Mouse (Mus musculus) cerebellum, adult 11 months (tissue): ENCODE measurements around the gene Gpc6.

Experiments used
- DNase-seq: peaks from one replicate; pipeline ENCODE4 v3.0.0; 2022

Gene Gpc6

DNA sequence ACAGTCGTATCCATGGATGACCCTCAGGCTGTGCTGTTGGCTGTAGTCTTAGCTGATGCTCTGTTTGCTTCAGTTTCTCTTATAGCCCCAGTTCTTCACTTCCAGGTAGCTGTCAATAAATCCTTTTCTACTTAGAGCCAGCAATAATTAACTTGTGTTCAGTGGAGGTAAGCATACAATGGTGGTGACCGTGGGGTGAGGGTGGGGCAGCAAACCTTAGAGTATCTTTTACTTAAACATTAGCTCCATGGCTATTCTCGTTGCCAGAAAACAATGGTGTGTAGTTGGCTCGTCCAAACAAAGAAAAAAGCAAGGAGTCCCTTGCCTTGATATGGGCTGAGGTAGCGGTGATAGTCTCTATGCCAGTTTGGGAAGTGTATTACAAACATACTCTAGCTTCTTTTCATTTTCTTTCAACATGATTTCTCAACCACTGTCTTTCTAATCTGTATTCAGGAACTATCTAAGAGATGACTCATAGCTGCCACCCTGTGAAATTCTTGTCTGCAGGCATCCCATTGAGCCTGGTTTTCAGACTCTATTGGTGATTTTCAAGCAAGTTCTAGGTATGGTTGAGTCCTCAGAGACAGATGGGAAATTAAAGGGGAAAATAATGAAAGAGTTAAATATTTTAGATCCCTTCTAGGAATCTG is 22.9 kb downstream of the Gpc6 start:
- no peak for DNase-seq

DNA sequence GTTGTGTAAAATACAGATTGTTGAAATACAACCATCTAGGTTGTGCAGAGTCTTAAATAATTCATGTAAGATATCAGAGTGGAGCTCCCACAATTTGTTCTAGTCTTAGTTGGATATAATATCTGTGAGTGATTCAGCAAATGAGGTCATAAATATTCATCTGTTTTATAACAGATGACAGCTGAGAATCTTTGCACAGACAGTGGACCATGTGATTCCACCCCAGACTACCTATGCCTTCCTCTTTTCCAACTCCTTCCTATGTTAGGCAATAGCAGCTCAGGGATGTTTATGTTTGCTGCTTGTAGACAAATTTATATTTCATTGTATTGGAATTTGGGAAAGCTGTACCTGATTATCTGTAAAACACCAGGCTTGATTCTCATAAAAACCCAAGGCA is 32.0 kb downstream of the Gpc6 start:
- no peak for DNase-seq

GRCm38 (mm10) chr14:116964837-116965236 is 39.7 kb downstream of the Gpc6 start:
- no peak for DNase-seq

DNA sequence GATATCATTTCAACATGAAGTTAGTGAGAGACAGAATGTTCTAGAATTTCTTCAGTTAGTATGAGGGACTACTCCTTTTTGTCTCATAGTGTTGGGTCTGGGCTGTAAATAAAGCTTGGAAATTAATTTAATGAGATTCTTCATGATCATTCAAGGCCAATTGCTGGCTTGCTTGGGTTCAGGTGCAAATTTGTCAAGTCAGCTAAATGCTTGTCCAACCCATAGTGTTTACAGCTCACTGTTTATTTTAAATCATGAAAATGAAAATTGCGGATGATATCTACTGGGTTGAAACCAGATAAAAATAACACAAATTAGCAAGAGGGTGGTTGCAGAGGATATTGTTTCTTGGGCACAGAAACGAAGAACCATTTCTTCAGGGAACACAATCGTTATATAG is 49.6 kb downstream of the Gpc6 start:
- no peak for DNase-seq

- no peak for DNase-seq
These were observed 50.1 kb downstream of the Gpc6 start for GRCm38 (mm10) chr14:116975224-116975623.

GRCm38 (mm10) chr14:116977259-116977658 is 52.1 kb downstream of the Gpc6 start:
- DNase-seq: no peak

DNA sequence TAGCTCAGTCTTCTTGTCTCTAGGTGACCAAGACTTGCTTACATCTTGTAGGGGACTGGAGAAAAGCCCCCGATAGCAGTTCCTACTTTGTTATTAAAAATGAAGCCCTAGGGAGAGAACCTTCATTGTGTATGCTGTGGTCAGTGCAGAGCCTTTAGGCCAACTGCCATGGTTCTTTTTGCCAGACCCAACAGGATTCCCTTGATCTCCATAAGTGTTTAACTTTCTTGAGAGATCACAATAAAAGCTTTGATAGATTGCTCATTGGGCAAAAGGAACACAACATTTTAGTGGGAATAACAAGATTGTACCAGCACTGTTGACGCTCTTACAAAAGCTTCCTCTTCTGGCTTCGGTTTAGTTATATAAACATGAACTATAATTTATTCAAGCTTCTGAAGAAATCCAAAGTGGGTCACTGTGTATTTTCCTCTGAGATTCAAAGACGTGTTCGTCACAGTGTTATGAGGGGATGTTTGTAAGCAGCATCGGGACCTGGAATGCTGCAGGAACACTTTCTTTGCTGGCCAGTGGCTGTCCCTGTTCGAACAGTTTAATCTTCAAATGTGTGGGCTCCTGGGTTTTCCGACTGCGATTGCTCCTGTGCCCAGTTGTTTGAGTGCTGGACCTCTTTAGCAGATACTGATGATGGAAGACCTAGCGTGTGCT is 54.7 kb downstream of the Gpc6 start:
- DNase-seq: no peak

GRCm38 (mm10) chr14:116981711-116982110 is 56.6 kb downstream of the Gpc6 start:
- no peak for DNase-seq

DNA sequence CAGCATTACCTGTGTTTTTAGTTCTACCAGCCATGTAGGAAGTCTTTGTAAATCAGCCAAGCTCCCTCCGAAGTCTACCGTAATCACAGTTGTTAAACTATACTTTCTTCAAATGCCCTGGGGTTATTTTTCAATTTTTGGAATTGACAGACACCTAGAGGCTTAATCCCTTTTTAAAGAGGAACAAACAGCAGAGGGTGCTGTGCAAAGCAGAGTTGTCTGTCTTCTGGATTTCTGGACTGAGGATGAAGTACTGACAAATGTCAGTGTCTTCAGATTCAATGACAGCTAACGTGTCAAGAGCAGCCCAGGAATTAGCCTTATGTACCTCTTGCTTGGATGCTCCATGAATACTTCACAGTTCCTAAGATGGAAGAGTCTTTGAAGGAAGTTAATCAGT is 62.2 kb downstream of the Gpc6 start:
- DNase-seq: no peak

- DNase-seq: no peak
These were observed 75.3 kb downstream of the Gpc6 start for GRCm38 (mm10) chr14:117000376-117000775.

DNA sequence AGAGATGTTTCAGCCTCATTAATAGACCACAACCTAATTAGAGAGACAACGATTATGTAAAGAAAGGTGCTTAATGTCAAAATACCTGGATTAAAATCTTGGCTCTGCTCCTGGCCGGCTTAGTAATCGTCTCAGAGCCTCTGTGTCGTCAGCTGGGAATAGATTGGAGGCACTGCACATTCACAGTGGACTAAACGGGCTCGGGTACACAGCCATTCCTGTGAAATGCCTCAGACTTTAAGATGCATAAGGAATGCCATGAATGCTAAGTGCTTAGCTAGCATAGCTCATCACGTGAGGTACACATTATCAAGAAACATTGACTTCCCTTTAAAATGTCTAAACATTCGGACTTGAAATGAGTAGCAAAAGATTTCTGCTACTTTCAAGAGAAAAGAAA is 77.2 kb downstream of the Gpc6 start:
- no peak for DNase-seq

DNA sequence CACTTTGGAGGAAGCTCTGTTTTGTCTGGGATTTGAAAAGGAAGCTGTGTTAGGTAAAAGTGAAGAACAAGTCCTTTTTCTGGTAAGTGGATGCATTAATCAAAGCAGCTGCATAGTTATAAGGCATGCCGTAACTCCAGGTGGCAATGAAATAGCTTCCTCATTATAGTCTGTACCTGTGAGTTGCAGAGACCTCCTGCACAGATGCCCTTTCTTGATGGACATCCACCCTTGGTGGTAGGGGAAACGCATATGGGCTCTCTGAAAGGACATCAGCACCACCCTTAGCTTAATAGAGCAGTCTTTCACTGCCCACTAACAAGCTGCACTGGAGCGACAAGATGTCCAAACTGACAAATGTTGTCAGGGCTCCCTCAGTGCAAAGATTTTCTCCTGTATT is 83.7 kb downstream of the Gpc6 start:
- DNase-seq: no peak

GRCm38 (mm10) chr14:117012969-117013368 is 87.9 kb downstream of the Gpc6 start:
- DNase-seq: no peak

- no peak for DNase-seq
These were observed 88.5 kb downstream of the Gpc6 start for GRCm38 (mm10) chr14:117013554-117014117.

GRCm38 (mm10) chr14:117015333-117015922 is 90.3 kb downstream of the Gpc6 start:
- no peak for DNase-seq

DNA sequence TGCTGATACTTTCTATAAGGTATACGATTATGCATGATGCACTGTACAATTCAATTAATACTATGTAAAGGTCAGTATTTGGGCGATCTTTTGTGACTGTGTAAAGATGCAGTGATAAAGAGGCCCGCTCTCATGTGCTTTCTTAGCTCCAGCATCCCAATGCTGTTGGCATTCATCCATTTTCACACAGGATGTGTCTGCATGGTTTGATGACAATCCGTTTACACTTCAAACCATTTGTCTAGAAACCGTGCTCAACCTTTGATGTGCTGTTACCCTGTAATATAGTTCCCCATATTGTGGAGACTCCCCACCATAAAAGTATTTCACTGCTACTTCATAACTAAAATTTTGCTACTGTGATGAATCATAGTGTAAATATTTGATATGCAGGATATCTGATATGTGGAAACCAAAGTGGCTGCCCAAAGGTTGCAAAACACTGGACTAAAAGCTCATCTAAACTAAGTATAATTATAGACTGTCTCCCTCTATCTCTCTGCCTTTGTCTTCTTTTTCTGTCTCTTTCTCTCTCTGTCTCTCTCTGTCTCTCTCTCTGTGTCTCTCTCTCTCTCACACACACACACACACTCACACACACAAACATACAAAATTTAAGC is 97.2 kb downstream of the Gpc6 start:
- DNase-seq: no peak

DNA sequence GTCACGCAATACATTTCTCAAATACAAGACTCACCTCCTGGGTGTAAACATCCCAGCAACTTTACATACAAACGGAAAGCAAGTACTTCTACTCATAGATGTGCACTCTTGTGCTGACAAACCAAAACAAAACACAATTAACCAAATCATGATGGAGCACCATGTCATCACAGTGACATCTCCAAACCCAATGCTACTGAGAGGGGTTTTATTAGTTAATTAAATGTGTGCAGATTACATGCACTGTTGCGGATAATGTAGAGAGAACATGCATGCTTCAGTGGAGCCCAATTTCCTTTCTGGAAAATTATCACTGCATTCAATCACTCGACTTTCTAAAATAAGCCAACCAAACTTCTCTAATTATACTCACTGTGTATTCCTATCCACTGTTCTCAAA is 109.0 kb downstream of the Gpc6 start:
- no peak for DNase-seq

- DNase-seq: no peak
These were observed 115.9 kb downstream of the Gpc6 start for GRCm38 (mm10) chr14:117041017-117041416.

DNA sequence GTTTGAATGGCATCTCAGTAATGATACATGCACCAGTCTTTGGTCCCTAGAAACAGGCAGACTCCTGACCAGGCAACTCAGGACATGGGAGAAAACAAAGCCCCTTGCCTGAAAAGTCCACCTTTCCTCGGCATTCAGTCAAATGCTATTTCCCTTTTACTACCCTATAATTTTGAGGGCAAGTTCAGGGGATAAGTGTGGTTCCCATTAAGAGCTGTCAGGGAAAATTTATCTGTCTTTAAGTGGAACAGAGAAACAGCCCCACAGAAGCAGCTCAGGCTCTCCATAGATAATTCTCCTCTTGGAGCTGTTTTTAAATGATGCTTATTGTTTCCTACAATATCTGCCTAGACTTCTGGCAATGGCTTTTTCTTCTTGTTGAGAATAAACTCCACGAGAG is 123.8 kb downstream of the Gpc6 start:
- no peak for DNase-seq

DNA sequence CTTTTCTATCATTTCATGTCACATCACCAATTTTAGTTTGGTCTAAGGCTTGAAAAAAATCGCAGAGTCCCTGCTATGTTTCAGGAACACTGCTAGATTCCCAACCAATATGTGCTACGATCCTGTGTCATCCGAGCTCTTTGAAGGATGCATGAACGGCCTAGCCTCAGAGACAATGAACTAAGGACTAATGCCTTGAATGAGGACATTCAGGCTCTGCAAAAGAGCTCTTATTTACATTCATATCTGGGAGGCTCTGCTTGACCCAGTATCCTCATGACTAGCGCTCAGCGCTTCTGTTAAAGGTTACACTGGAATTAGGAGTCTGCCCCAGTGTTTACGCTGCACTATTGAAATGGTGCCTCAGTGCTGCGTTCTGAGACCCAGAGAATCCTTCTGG is 125.8 kb downstream of the Gpc6 start:
- no peak for DNase-seq

DNA sequence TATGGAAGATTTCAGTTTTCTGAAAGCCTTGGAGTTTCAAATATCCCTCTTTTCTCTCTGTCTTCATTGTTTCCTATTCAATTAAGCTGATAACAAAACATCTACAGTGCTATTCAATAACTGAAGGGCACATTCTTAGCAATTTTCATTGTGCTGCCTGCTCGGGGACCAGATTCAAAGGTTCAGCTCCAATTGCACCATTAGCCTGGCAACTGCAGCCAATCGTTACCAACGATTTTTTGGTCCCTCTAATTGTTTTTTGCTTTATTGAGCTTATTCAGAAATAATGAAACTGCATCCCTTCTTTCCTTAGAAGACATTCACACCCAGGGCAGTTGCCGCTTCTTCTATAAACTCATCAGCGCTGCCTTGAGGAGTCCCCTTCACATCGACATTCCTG is 128.2 kb downstream of the Gpc6 start:
- DNase-seq: no peak

GRCm38 (mm10) chr14:117055134-117055533 is 130.0 kb downstream of the Gpc6 start:
- no peak for DNase-seq

GRCm38 (mm10) chr14:117061078-117061477 is 136.0 kb downstream of the Gpc6 start:
- DNase-seq: no peak

DNA sequence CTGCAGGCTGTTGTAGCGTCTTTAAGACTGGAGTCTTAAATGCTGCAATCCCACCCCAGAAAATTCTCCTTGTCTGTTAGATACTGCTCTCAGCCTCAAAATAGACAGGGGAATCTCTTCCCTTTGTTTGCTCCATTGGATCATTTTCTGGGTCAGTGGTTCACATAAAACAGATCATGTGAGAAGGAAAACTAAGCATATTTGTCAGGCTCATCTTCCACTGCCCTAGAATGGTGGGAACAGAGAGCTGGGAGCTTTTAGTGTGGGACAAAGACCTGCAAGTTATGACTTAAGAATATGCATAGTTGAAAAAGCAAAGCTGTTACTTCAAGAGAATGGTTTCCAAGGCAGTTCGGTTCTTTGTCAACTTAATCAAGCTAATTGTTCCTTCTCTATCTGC is 136.4 kb downstream of the Gpc6 start:
- DNase-seq: no peak
